Mouse (Mus musculus): ENCODE data around the gene Asb13.

- no peak for TF ChIP-seq EP300 (IDR thresholded peaks at IDR 0.05; ENCODE audit: low read depth)
- TF ChIP-seq CTCF (IDR thresholded peaks at IDR 0.05; ENCODE audit: low read depth) = no peak
Observed at GRCm38 (mm10) chr13:3668068-3668467, 34.2 kb downstream of the Asb13 start.
